Mouse (Mus musculus) testis, adult 2 months (tissue): ENCODE results near the gene Prickle1.

Experiments
- CTCF ChIP-seq: fragments of 200-500 bp; IDR thresholded peaks from 2 replicates; pipeline ENCODE4 v1.5.1; 2012; ENCODE audit warnings: low read depth, mild to moderate bottlenecking, inconsistent platforms, low read length, moderate library complexity; ENCODE audit not compliant: control insufficient read depth, insufficient read depth, insufficient replicate concordance
- POLR2A ChIP-seq: fragments of 200-500 bp; IDR thresholded peaks from 2 replicates; pipeline ENCODE4 v1.6.1; 2012; ENCODE audit warnings: low read depth, mild to moderate bottlenecking, inconsistent platforms, low read length, moderate library complexity; ENCODE audit not compliant: control insufficient read depth

GRCm38 (mm10) chr15:93610721-93611201, 15.1 kb upstream of the Prickle1 start:
- TF ChIP-seq POLR2A (no peak), CTCF (no peak)
